Mouse (Mus musculus) urinary bladder, postnatal 10 days (tissue): Measurements from ENCODE around the gene Gm17409.

ENCODE experiments used
- DNase-seq: peaks from one replicate; pipeline ENCODE4 v3.0.0; 2022; ENCODE audit warnings: low spot score

Gene Gm17409

DNA sequence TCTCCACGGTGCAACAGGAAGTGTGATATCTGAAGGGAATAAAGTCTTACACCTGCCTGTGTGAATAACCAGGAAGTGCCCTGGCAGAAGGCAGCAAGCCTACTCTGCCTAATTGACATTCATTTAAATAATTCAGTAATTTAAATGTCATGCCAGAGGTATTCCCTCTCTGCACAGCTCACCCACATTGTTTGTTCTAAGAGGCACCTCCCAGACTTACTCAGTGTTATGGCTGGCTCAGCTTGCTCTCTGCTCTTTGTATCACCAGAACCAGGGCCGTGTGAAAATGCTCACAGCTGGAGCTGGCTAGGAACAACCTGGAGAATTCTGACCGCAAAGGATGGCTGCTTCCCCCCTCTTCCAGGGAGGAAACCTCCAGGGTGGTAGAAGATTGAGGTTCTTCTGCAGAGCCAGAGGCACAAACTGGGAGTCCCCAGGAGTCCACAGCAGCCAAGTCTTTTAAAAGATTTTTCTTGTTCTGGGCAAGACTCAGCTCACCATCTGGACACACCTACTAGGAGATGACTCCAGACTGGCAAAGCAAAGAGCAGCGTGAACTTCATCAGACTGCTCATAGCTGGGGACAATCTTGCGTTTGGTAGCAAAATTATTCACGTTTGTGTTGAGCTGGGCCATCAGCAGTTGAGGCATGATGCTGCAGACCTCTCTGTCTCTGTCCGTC is 14.5 kb downstream of the Gm17409 start:
- DNase-seq: no peak

DNA sequence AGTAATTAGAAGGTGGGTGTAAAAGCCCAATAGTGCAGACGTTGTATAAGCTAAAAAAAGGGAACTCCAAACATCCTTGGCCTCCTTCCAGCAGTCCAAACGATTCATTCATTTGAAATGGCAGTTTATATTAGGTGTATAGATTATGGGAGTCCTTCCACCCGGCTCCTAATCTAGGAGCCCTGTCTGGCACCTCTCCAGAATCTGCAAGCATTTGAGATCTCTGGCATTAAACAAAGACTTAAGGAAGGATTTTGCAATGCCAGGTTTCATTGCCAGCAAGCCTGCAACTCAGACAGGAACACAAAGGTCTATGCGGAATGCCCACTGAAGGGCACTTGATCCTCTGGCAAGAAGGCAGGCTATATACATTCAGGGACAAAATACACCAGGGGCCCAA is 15.2 kb downstream of the Gm17409 start:
- no peak for DNase-seq

DNA sequence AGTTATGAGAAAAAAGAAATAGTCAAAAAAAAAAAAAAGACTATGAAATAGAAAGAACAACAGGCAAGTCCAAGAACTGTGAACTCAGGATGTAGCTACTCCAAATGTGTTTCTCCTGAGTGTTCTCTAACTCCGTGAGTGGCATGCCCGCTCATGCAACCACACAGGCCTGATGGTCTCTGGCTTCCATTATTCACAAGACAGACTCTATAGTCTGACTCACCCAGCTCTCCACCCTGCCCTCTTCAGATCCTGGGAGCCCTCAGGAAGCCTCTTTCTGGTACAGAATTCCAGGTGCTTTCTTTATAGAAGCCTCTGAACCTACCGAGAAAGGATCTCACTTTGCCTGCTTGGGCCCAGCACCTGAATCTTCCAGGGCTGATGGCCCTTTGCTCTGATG is 15.8 kb downstream of the Gm17409 start:
- no peak for DNase-seq

DNA sequence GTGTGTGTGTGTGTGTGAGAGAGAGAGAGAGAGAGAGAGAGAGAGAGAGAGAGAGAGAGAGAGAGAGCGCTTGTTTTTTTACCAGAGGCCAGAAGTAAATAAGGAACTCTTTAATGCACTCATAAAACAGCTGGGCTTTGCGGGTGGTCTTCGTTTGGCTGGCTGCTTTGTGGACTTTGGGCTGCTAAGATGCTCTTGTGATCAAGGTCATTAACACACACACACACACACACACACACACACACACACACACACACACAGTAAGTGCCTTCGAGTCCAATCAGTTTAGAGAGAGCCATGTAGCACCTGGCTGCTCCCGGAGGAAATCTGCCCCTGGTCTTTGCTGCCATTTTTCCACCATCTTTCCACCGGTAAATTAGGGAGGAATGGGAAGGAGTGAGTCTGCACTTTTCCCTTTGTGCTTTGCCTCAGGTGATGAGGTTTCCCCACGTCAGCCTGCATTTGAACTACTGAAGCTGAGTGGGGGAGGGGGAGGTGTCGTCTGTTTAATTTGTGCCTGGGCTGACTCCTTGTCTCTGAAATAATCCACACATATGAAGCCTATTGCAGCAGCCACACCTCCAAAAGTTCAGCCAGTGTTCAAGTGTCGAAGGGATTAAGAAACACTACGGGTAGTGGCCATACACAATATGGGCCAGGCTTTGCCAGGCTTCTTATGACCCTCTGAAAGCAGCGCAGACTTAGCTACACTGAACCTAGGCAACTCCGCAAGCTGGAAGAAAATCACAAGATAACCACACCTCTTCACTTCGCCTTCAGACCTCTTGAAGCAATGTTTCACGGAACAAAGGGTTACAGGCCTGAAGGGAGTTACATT is 16.7 kb downstream of the Gm17409 start:
- DNase-seq: no peak

DNA sequence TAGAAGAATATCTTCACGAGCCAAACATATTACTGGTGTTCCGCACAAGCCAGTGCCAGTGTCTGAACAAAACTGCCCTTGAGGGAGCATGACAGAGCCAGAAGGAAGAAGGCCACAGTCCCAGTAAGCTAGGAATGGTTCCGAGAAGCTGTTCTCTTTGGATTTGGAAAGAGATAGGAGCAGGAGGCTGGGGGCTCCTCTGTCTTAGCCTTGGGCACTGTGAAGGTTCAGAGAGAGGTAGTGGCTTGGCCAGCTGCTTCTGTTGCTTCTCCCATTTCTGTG is 17.3 kb downstream of the Gm17409 start:
- DNase-seq: no peak

DNA sequence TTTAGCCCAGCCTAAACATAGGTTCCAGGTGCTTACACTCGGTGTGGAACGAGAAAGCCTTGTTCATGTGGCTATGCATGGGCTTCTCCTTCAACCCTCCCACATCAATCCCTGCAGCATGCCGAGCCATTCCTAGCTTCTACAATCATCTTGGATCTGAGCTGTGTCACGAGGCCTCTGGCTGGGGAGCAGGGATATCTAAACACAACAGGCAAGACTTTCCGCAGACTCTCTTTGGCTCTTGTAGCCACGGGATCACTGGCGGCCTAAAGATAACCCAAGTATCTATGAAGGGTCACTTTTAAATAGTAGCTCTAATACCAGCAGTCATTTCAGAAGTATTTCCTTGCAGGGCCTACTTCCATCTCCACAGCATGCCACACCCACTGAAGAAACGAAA is 18.5 kb downstream of the Gm17409 start:
- no peak for DNase-seq

DNA sequence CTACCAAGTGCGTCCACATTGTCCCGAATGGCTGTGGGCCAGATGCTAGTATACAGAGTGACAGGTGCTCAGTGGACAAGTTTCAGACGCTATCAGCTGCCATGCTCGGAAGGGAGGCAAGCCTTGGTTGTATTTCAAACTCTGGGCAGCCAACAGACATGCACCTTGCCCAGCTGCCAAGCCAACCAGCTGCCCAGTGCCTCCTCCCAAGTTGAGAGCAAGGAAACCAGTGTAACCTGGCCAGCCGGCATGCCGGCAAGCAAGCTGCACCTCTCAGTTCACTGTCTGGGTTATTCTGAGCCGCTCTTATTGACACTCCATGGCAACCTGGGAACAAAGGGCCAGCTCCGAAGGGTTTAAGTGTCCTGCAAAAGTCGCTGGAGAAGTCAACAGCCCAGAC is 19.4 kb downstream of the Gm17409 start:
- no peak for DNase-seq

DNA sequence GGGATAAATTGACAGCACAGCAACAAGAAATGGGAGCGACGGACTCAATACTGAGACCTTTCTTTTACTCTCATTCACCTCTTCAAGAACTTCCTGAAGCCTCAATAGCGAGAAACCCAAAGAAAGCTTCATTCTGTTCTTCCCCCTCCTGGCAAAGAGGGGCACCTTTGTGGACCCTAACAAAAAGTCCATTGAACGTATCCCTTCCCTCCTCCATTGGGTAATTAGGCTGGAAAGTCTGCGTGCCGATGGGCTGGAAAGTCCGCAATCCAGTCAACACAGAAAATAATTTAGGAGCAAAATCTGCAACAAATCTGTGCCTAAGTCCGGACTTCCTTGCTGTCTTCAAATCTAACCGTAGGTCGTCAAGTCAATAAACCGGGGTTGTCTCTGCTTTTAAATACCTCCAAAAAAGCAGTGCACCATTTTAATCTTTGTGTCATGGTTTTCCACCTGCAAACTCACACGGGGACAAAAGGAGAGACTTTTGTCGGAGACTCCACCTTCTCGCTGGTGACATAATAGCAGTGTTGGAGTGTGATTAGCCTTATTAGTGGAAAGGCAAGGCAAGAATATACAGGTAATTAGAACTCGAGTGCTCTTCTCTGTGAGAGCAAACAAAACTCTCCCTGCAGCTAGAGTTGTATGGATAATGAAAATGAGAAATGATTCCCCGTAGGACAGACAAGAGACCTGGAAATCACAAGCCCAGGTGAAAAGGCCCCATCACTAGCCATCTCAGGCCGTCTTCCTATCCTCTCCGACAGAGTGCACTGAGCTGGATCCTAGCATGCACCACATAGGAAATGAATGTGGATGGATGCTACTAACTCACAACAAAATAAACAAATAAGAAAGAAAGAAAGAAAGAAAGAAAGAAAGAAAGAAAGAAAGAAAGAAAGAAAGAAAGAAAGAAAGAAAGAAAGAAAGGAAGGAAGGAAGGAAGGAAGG is 24.0 kb downstream of the Gm17409 start:
- no peak for DNase-seq

DNA sequence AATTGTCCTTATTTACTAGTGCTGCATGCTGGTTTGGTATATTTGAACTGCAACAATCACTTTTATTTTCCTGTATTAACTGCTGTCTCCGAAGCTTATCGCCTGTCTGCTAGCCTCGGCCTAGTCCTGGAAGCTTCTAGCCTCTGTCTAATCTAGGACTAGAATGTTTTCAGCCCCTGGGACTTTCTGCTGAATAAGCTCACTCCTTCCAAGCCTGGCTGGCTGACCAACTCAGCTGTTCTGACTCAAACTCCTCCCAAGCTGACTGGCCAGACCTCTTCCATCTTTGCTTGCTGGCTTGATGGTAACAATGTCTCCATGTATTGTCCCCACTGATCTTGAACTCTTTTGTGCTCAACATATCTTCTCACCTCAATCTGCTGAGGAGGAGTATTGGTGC is 25.4 kb downstream of the Gm17409 start:
- DNase-seq: no peak

DNA sequence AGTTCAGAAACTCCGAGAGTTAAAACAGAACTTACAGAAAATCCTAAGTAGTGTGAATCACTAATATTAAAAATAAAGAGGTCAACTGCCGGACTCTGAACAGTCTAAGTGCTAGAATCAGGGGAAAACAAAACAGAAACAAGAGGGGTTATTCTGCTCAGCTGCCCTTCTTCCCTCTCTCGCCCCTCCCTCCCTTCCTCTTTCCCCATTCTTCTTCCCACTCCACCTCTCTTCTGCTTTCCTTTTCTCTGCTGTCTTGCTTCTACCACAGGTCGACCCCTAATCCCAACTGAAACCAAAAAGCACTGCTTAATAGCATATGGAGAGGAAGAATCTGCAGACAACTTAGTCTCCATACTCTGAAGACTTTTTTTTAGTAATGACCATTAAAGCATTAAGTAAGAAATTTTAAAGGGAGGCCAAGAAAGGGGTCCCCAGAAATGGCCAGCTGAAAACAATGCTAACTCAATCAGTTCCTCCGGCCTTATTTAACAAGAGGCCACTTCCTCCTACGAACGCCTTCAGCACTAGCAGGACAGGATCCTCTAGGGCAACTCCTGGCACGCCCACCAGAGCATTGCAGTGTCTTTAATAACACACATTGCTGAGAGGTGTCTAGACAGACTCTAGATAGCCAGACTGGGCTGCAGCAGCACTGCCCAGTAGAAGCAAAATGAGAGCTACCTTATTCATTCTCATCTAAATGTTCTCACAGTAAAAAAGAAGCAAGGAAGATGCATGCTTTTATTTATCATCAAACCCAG is 26.9 kb downstream of the Gm17409 start:
- DNase-seq: no peak

DNA sequence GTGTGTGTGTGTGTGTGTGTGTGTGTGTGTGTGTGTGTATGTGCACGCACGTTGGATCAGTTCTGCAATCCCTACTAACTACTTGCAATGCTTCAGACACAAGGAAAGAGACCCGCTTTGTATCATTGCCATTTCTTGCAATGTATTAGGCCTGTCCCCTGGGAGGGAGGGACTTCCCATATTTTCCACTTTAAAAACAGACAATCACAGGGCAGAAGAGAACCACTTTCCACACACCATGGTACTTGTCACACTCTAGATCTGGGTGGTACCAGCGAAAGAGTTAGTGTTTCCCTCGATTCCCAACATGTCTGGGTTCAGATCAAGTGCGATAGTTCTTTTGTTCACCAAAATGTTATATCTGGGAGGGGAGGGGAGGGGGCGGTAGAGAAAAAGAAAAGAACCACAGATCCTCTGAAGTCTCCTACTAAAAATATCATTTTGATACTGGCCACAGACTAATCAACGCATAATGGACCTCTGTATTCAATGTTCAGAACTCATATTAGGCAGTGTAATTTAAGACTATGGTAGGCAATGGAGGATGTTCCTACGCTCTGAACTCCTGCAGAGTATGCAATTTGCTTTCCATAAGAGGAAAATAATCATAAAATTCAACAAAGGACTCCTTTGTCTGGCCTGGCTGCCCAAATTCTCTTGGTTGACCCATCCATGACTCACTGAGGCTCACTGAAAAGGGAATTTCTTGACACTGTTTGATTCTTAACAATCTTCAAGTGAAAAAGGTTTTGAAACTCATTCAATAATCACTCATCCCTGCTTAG is 35.6 kb downstream of the Gm17409 start:
- DNase-seq: no peak

DNA sequence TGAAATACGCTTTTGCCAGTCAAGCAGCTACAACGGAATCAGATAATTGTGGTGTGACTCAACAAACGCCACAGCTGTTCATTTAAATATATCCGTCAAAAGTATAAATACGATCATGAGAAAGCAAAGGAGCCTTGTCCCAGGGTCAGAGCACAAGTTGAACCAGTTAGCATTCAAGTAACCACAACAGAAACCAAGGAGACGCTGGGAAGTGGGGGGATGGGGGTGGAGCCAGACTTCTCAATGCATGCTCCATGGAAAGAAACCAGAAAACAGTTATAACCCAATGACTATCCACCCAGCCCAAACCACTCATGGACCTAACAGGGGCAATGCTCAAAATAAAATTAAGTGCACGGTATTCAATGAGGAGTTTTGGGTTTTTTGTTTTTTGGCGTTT is 40.3 kb downstream of the Gm17409 start:
- DNase-seq: no peak

DNA sequence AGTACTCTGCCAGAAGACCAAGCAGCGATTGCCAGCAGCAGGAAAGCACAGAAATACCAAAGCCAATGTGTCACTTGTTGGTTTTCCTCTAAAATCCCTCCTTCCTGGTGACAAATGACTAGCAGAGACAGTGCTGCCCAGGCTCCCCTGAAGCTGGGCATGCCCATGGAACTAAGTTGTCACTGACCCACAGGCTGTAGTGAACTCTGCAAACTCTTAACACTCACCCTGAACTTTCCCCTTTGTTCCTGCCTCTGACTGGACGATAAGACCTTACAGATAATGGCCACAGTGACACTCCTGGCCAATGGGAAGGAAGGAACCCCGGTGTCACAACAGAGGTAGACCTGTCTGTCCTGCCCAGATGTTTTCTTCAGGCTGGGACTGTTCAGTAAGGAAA is 43.3 kb downstream of the Gm17409 start:
- DNase-seq: no peak

DNA sequence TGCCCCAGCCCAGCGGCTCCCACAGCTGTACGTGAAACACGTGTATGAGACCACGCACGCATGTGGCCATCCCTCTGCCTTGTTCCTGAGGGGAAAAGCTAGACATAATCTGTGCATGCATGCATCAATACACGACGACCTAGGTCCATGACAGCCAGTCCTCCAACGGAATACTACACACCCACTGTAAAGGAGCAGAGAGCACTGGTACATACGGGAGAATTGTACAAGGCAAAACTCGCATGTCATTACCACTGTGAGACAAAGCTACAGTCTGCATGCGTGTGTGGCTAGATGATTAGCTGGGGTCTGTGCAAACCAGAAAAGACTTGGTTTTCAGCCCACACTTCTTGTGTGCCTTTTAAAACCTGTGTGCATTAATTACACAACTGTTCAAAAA is 44.6 kb downstream of the Gm17409 start:
- no peak for DNase-seq

DNA sequence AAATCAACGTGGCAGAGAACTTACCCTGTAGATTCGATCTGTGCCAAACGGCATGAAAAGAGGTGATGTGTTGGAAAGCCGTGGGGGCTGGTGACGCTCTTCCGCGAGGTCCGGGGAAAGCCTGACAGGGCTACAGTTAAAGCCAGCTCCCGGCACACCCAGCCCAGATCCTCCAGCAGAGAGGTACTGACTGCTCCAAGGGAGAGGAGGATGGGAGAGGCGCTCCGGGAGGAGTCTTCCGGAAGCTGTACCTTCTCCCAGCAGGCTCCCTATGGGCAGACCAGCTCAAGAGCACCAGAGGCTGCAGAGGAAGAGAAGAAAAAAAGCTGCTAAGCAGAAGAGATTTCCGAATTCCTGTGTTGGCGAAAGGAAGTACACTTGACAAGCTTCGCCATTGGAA is 46.1 kb downstream of the Gm17409 start:
- no peak for DNase-seq

DNA sequence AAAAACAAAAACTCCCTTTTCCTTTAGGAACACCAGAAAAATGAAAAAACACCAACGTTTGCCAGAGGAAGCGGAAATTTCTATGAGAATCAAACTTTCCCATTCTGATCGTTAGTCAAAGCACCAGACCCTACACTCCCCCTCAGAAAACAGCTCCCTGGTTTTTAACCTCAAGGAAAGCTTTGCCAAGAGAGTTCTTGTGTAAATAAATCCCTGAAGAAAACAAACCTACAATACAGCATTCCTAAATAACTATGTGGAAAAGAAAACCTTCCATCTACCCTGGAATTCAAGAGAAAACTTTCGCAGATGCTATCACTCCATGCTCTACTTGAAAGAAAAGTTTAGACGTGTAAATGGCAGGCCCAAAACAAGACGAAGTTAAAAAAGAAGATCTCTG is 47.0 kb downstream of the Gm17409 start:
- no peak for DNase-seq

DNA sequence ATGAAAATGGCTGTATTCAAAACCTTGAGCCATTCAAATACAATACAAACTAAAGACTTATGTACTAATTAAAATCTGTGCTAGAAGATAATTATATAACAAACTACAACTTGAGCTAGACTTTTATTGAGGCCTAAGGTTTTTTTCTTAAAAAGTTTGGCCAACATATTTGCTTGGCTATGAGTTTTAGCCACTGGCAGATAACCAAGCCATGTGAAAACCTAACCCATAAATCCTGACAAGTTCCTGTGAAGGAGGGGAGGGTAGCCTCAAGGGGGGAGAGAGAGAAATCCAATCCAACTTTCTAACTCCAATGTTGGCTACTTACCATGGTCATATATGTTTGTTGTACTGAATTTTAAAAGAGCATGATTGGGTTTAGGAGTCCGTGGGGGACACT is 48.6 kb downstream of the Gm17409 start:
- DNase-seq: no peak
